Mouse (Mus musculus) forebrain, embryonic 15.5 days (tissue): ENCODE measurements around the gene Kif23. TPM values are rescaled to one million over a fixed set of nuclear protein-coding genes. Genes with fewer than 3 reads are reported as not detected.

ENCODE experiments used
- polyA plus RNA-seq: library from polyadenylated mRNA; unstranded; fragments of >200 nt; fragmentation: Nextera tagmentation; extraction: Ambion mirVana; gene quantifications from 2 replicates; pipeline ENCODE4 v1.2.1, GENCODE M21; 2015

Gene Kif23
- polyA plus RNA-seq, 1 experiment from 2014 or later = 40.2 TPM

Other genes with a start within 250 kb of the Kif23 start
- 859 and 881 TPM in 2 replicates for gene Rplp1, start 32.2 kb downstream of the Kif23 start, polyA plus RNA-seq
- 0.17 and 0.29 TPM in 2 replicates for gene Paqr5, start 80.1 kb upstream of the Kif23 start, polyA plus RNA-seq
- gene Glce, start 175.9 kb upstream of the Kif23 start, polyA plus RNA-seq = 16.4 and 17.4 TPM in 2 replicates